Mouse (Mus musculus) ES-E14 (cell line): ENCODE data around the gene Vps26b. TPM values are rescaled to one million over a fixed set of nuclear protein-coding genes. Genes with fewer than 3 reads are reported as not detected.

Source experiments
- DNase-seq: peaks from one replicate; pipeline ENCODE4 v3.0.0-alpha.2; 2013; ENCODE audit warnings: low read depth, low spot score
- H3K27ac ChIP-seq: 2 replicates; pipeline ENCODE4 v1.5.1; 2012; ENCODE audit warnings: low read depth, mild to moderate bottlenecking, low read length, moderate library complexity, mixed read lengths; ENCODE audit not compliant: poor library complexity, insufficient read depth, severe bottlenecking
- H3K36me3 ChIP-seq: 2 replicates; pipeline ENCODE4 v1.6.1; 2012; ENCODE audit warnings: mild to moderate bottlenecking, low read length, moderate library complexity, mixed read lengths; ENCODE audit not compliant: control insufficient read depth, poor library complexity, insufficient read depth, severe bottlenecking
- H3K4me1 ChIP-seq, 2 experiments: fragments of 150-350 bp in 1 of 2; sonication (generic) in 1 of 2; 2 replicates each; pipeline ENCODE4 v1.6.1; 2012; ENCODE audit warnings: low read length in 2 of 2, mild to moderate bottlenecking in 1 of 2, mixed read lengths in 1 of 2; ENCODE audit not compliant: control insufficient read depth in 2 of 2, insufficient read depth in 2 of 2, poor library complexity in 1 of 2
- H3K4me3 ChIP-seq, 2 experiments: fragments of 150-350 bp in 1 of 2; sonication (generic) in 1 of 2; 2 replicates each; pipeline ENCODE4 v1.5.1; 2012; ENCODE audit warnings: low read length in 2 of 2, low read depth in 1 of 2, mild to moderate bottlenecking in 1 of 2, mixed read lengths in 1 of 2; ENCODE audit not compliant: insufficient read depth in 1 of 2, poor library complexity in 1 of 2, severe bottlenecking in 1 of 2
- H3K9ac ChIP-seq: 2 replicates; pipeline ENCODE4 v1.6.1; 2012; ENCODE audit warnings: low read depth, mild to moderate bottlenecking, low read length, mixed read lengths; ENCODE audit not compliant: poor library complexity, insufficient read depth, severe bottlenecking
- H3K9me3 ChIP-seq: fragments of 150-350 bp; sonication (generic); 2 replicates; pipeline ENCODE4 v1.6.1; 2012; ENCODE audit warnings: low read depth, mild to moderate bottlenecking, low read length; ENCODE audit not compliant: control insufficient read depth, insufficient read depth
- CHD2 ChIP-seq: IDR thresholded peaks from 2 replicates; pipeline ENCODE4 v1.6.1; 2014; ENCODE audit warnings: mild to moderate bottlenecking, low read depth, low read length, inconsistent platforms
- HCFC1 ChIP-seq: IDR thresholded peaks from 2 replicates; pipeline ENCODE4 v1.6.1; 2012; ENCODE audit warnings: low read length, inconsistent platforms, borderline replicate concordance; ENCODE audit not compliant: insufficient read depth
- MAFK ChIP-seq: IDR thresholded peaks from 2 replicates; pipeline ENCODE4 v1.6.1; 2014; ENCODE audit warnings: mild to moderate bottlenecking, low read depth, low read length, inconsistent platforms; ENCODE audit not compliant: insufficient read depth
- ZC3H11A ChIP-seq: IDR thresholded peaks from 2 replicates; pipeline ENCODE4 v1.6.1; 2012; ENCODE audit warnings: low read depth, mild to moderate bottlenecking, inconsistent platforms, low read length, borderline replicate concordance
- ZNF384 ChIP-seq: IDR thresholded peaks from 2 replicates; pipeline ENCODE4 v1.6.1; 2012; ENCODE audit warnings: low read depth, low read length, inconsistent platforms
- in situ Hi-C, 2 experiments: fragments of 600-800 bp; cut with MboI; formaldehyde crosslinking; loops; one replicate each; pipeline ENCODE4 v1.15.1; 2025; ENCODE audit warnings: low sequenced_read_pairs in 2 of 2, inconsistent platforms in 1 of 2; ENCODE audit not compliant: unreplicated experiment in 2 of 2
- total RNA-seq: library from RNA; depleted of rRNA; stranded (reverse); fragments of 300-350 nt; gene quantifications from 2 replicates; pipeline ENCODE4 v1.2.3, GENCODE M21; 2012

The Vps26b gene
- total RNA-seq, 1 experiment = 28.3 TPM

GRCm38 (mm10) chr9:27029022-27029827 is 640 bp downstream of the Vps26b start:
- Histone ChIP-seq H3K27ac (peak overlapping the region; percentile 3; the same call in 1 of the 2 replicates), H3K9me3 (no peaks in the 10 kb centered on the region), H3K9ac (peak overlapping the region; percentile 80), H3K4me3 (peak overlapping the region; percentile 91 to 93), H3K36me3 (no peaks in the 10 kb centered on the region), H3K4me1 (peaks cover 0 to 6% of the 10 kb centered on the region in 2 experiments; a peak in 1 of 4 replicates)
- no peak for TF ChIP-seq ZC3H11A
- DNase-seq = peak; percentile 21
- in situ Hi-C loops = no loop called here

DNA sequence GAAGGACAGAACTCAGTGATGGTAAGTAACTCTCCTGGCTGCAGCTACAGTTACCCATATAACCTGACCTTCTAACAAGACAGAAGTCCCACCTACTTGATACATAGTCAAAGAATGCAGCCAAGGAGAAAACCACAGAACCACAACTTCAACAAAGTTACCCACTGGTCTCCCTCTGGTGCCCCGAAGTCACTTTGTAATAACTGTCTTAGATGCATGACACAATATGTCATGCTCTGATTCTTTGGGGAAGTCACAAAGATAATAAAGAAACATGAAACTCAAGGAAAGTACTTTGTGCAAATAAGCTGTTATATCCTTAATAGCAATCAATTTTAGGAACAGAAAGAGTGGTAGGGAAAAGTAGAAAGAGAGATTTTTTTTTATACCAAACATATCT is 3.2 kb downstream of the Vps26b start:
- TF ChIP-seq ZC3H11A (no peak), ZNF384 (no peak), CHD2 (no peak), HCFC1 (no peak), MAFK (no peak)
- DNase-seq = no peak
- Histone ChIP-seq H3K4me3 (no peak overlapping the region), H3K9ac (no peak overlapping the region), H3K9me3 (no peaks in the 10 kb centered on the region), H3K4me1 (peaks cover 0 to 6% of the 10 kb centered on the region in 2 experiments; a peak in 1 of 4 replicates), H3K36me3 (no peaks in the 10 kb centered on the region), H3K27ac (no peak overlapping the region)
- in situ Hi-C loops = no loop called here

DNA sequence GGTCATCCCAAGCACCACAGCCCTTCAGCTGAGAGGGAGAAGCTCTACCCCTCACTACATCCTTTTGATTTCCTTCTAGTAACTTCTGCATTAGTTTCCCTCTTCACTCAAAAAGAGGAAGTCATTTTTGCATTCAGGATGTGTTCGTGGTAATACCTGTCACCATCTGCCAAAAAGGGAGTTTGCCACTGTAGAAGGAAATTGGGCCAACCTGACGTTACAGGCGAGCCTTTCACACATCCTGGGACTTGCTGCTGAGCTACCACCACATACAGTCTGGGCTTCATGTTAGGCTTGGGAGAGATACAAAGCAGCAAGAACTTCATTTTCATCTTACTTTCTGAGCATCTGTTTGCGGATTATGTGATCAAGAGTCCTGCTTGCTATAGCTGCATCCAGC is 6.2 kb downstream of the Vps26b start:
- Histone ChIP-seq H3K9me3 (no peaks in the 10 kb centered on the region), H3K36me3 (peaks cover 6% of the 10 kb centered on the region; the same call in 1 of the 2 replicates), H3K27ac (no peak overlapping the region), H3K4me3 (no peak overlapping the region), H3K9ac (no peak overlapping the region), H3K4me1 (peaks cover 0 to 3% of the 10 kb centered on the region in 2 experiments; a peak in 1 of 4 replicates)
- no peak for DNase-seq
- in situ Hi-C loops = no loop called here
- TF ChIP-seq ZNF384 (no peak), CHD2 (no peak), MAFK (no peak), HCFC1 (no peak), ZC3H11A (no peak)

- in situ Hi-C loops = no loop called here
- DNase-seq = no peak
- Histone ChIP-seq H3K27ac (no peak overlapping the region), H3K4me1 (no peaks in the 10 kb centered on the region), H3K4me3 (no peak overlapping the region), H3K9me3 (no peaks in the 10 kb centered on the region), H3K36me3 (peaks cover 7% of the 10 kb centered on the region; the same call in 1 of the 2 replicates), H3K9ac (no peak overlapping the region)
- TF ChIP-seq MAFK (no peak), CHD2 (no peak), HCFC1 (no peak), ZNF384 (no peak), ZC3H11A (no peak)
Measured at GRCm38 (mm10) chr9:27018961-27019360, 10.9 kb downstream of the Vps26b start.
